Mouse (Mus musculus): ENCODE data around the gene Aak1.

DNA sequence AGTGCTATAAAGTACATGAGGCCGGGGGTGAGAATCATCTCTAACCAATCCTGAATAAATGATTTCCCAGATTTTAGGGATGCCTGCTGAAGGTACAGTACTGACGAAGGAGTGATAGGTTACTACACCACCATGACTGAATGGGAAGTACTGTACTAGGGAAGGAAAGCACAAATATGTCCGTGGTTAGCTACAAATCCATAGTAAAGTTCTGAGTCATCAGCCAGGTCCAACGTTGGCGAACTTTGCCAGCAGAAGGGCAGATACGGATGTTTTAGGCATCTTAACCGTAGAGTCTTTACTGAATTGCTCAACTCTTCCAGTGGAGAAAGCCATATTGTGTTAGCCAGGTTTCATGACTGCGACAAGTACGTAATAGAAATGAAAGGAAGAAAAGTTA lies 91.6 kb downstream of the Aak1 start:
- TF ChIP-seq CTCF (IDR thresholded peaks at IDR 0.05; ENCODE audit: borderline replicate concordance, insufficient read depth, low read depth, low read length), result no peak
- no peak for TF ChIP-seq POLR2A (IDR thresholded peaks at IDR 0.05; ENCODE audit: borderline replicate concordance, insufficient read depth, low read length)

All from cerebellum, adult 2 months (tissue).